Mouse (Mus musculus) stomach, embryonic 16.5 days (tissue): ENCODE measurements around the gene Ebf1. TPM values are rescaled to one million over a fixed set of nuclear protein-coding genes. Genes with fewer than 3 reads are reported as not detected.

Experiments
- ATAC-seq: fragments of 200-750 bp; cut with Nextera tagmentation; 2 replicates; pipeline ENCODE4 v1.8.0; 2017; ENCODE audit warnings: moderate number of reproducible peaks, moderate TSS enrichment; ENCODE audit not compliant: insufficient read depth, low FRiP score
- H3K27ac ChIP-seq: fragments of 300-500 bp; sonication (generic); 2 replicates; pipeline ENCODE4 v1.5.1; 2014; ENCODE audit warnings: low read length
- H3K27me3 ChIP-seq: fragments of 300-500 bp; sonication (generic); 2 replicates; pipeline ENCODE4 v1.6.1; 2014; ENCODE audit warnings: low read length, control low read depth, mixed read lengths; ENCODE audit not compliant: control insufficient read depth, insufficient read depth
- H3K36me3 ChIP-seq: fragments of 300-500 bp; sonication (generic); 2 replicates; pipeline ENCODE4 v1.6.1; 2014; ENCODE audit warnings: low read length; ENCODE audit not compliant: control insufficient read depth, insufficient read depth
- H3K4me1 ChIP-seq: fragments of 300-500 bp; sonication (generic); 2 replicates; pipeline ENCODE4 v1.6.1; 2014; ENCODE audit warnings: low read length, control low read depth, mixed read lengths; ENCODE audit not compliant: control insufficient read depth, insufficient read depth
- H3K4me2 ChIP-seq: fragments of 300-500 bp; sonication (generic); 2 replicates; pipeline ENCODE4 v1.6.1; 2014; ENCODE audit warnings: low read depth, low read length, mixed read lengths
- H3K4me3 ChIP-seq: fragments of 300-500 bp; sonication (generic); replicated peaks from 2 replicates; pipeline ENCODE4 v1.5.1; 2014; ENCODE audit warnings: mild to moderate bottlenecking, low read length
- H3K9ac ChIP-seq: fragments of 300-500 bp; sonication (generic); 2 replicates; pipeline ENCODE4 v1.6.1; 2014; ENCODE audit warnings: low read length
- H3K9me3 ChIP-seq: fragments of 300-500 bp; sonication (generic); replicated peaks from 2 replicates; pipeline ENCODE4 v1.6.1; 2016; ENCODE audit warnings: low read length, control low read depth; ENCODE audit not compliant: control insufficient read depth
- WGBS: fragments of 180-500 bp; shearing (Covaris S2); extraction: QIAGEN DNeasy Blood & Tissue Kit; methylation state at CpG from one replicate; pipeline ENCODE4 v1.1.7; 2014; 5-methylcytosine and 5-hydroxymethylcytosine counted together
- polyA plus RNA-seq: library from polyadenylated mRNA; unstranded; fragments of >200 nt; fragmentation: Nextera tagmentation; extraction: Ambion mirVana; gene quantifications from 2 replicates; pipeline ENCODE4 v1.2.1, GENCODE M21; 2015

Ebf1 gene
- polyA plus RNA-seq, 1 experiment from 2014 or later, result 12.4 TPM

DNA sequence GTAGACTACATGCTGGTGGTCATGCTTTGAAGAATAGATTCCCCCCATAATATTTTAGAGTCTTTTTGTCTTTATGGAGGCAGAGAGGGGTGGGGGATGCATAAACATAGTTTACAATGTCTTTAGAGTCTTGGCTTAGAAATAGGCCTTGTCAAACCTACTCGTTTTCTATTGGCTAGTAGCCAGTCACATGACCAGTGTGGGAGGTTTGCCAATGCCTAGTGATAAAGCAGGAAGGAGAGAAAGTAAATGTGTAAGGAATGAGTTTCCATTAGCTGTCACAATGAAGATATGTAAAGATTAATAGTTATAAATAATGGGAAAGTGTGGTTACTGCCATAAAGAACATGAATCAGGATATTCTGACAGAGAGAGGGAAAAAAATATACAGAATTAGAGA, 256.8 kb downstream of the Ebf1 start:
- no peaks in the 10 kb centered on the region for H3K4me1 ChIP-seq
- H3K9ac ChIP-seq, result no peak overlapping the region
- no peak overlapping the region for H3K4me2 ChIP-seq
- no peaks in the 10 kb centered on the region for H3K9me3 ChIP-seq
- WGBS, result 44% methylated on average over 1 of the region's 1 CpGs
- no peak overlapping the region for H3K4me3 ChIP-seq
- no peak for ATAC-seq
- H3K36me3 ChIP-seq, result no peaks in the 10 kb centered on the region
- H3K27me3 ChIP-seq, result no peaks in the 10 kb centered on the region
- no peak overlapping the region for H3K27ac ChIP-seq

DNA sequence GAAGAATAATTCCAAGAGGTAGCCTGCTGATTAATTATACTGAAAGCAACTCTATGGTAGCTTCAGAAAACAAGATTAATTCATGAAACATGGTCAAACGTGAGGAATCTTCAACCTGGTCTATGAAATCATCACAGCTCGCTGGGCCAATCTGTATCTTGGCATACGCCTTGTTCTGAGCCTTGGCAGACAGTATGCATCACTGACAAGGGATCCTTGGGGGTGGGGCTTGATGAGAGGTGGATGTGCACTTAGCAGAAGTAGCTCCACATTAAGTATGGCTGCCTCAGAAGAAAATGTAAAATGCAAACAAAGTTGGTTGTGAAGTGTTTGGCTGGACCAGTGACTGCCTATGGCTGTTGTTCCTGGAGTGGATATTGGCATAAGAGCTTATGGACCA, 258.1 kb downstream of the Ebf1 start:
- WGBS, result 57% methylated on average over 3 of the region's 3 CpGs
- no peak overlapping the region for H3K9ac ChIP-seq
- H3K27me3 ChIP-seq, result no peaks in the 10 kb centered on the region
- no peaks in the 10 kb centered on the region for H3K4me1 ChIP-seq
- no peak overlapping the region for H3K4me3 ChIP-seq
- H3K36me3 ChIP-seq, result no peaks in the 10 kb centered on the region
- no peaks in the 10 kb centered on the region for H3K9me3 ChIP-seq
- no peak for ATAC-seq
- H3K27ac ChIP-seq, result no peak overlapping the region
- H3K4me2 ChIP-seq, result no peak overlapping the region

- H3K4me1 ChIP-seq, result no peaks in the 10 kb centered on the region
- ATAC-seq, result no peak
- H3K4me2 ChIP-seq, result no peak overlapping the region
- 34% methylated on average over 9 of the region's 9 CpGs for WGBS
- no peaks in the 10 kb centered on the region for H3K36me3 ChIP-seq
- no peaks in the 10 kb centered on the region for H3K9me3 ChIP-seq
- no peaks in the 10 kb centered on the region for H3K27me3 ChIP-seq
- no peak overlapping the region for H3K27ac ChIP-seq
- H3K9ac ChIP-seq, result no peak overlapping the region
- H3K4me3 ChIP-seq, result no peak overlapping the region
Observed at GRCm38 (mm10) chr11:44881056-44881683, 264.1 kb downstream of the Ebf1 start.

GRCm38 (mm10) chr11:44882476-44882970, 265.4 kb downstream of the Ebf1 start:
- Histone ChIP-seq H3K27me3 (no peaks in the 10 kb centered on the region), H3K9me3 (no peaks in the 10 kb centered on the region), H3K9ac (no peak overlapping the region), H3K36me3 (no peaks in the 10 kb centered on the region), H3K4me2 (no peak overlapping the region), H3K4me1 (no peaks in the 10 kb centered on the region), H3K4me3 (no peak overlapping the region), H3K27ac (no peak overlapping the region)
- 74% methylated on average over 4 of the region's 4 CpGs for WGBS
- ATAC-seq, result no peak

DNA sequence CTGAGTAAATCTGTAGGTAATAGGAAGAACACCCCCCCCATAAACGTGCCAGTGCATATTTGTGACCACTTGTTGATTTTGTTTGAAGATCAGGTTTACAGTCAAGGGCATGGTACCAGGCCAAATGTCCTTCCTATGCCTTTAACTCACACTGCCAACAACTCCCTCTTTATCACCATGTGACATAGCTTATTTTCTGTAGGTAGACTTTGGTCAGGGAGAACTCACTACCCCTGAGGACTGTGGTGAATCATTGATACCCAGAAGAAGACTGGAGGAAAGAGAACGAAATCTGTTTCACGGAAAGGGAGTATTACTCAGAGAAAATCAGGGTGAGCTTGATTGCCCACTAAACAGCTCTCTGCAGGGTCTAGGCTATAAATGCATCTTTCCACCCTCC, 267.2 kb downstream of the Ebf1 start:
- ATAC-seq, result no peak
- Histone ChIP-seq H3K9me3 (no peaks in the 10 kb centered on the region), H3K36me3 (no peaks in the 10 kb centered on the region), H3K27me3 (no peaks in the 10 kb centered on the region), H3K4me1 (no peaks in the 10 kb centered on the region), H3K4me3 (no peak overlapping the region), H3K27ac (no peak overlapping the region), H3K4me2 (no peak overlapping the region), H3K9ac (no peak overlapping the region)
- 85% methylated on average over 3 of the region's 3 CpGs for WGBS

DNA sequence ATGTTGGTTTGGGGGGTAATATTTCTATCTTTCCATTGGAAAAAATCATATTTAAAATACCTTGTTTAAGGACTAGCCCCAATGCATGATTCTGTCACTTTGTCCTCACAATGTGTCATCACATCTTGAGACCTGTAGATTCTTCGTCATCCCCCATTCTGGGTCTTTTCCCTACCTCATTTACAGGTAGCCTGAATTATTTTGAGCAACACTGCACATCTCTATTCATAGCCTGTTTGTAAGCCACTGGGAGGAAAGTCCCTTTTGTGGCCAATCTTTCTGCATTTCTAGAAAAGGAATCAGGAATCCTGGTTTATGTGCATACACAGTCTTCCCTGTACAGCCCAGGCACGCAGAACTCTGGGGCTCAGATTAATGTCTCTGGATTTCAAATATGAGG, 269.8 kb downstream of the Ebf1 start:
- Histone ChIP-seq H3K9me3 (no peaks in the 10 kb centered on the region), H3K4me3 (no peak overlapping the region), H3K27ac (no peak overlapping the region), H3K9ac (no peak overlapping the region), H3K27me3 (no peaks in the 10 kb centered on the region), H3K4me1 (no peaks in the 10 kb centered on the region), H3K36me3 (no peaks in the 10 kb centered on the region), H3K4me2 (no peak overlapping the region)
- ATAC-seq, result no peak
- WGBS, result 84% methylated on average over 2 of the region's 2 CpGs

DNA sequence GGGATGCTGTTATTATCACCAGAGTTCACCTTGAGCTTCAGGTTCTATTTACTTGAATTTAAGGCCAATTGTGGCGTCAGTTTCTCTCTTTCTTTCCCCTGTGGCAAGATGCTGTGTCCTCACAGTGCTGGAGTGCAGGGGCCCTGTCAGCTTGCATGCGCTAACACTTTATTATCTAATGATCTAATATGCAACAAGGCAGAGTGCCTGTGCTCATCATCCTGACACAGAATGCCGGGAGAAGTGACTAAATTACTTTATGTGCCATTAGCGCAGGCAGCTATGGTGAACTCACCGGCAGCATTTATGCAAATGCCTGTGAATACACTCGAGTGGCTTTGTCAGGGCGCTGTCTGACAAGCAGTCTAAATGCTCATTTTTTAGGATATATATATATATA, 270.6 kb downstream of the Ebf1 start:
- H3K36me3 ChIP-seq, result no peaks in the 10 kb centered on the region
- no peak overlapping the region for H3K27ac ChIP-seq
- 84% methylated on average over 7 of the region's 7 CpGs for WGBS
- no peak for ATAC-seq
- no peak overlapping the region for H3K4me2 ChIP-seq
- no peaks in the 10 kb centered on the region for H3K27me3 ChIP-seq
- H3K9ac ChIP-seq, result no peak overlapping the region
- H3K9me3 ChIP-seq, result no peaks in the 10 kb centered on the region
- no peak overlapping the region for H3K4me3 ChIP-seq
- H3K4me1 ChIP-seq, result no peaks in the 10 kb centered on the region

- Histone ChIP-seq H3K4me1 (no peaks in the 10 kb centered on the region), H3K27me3 (no peaks in the 10 kb centered on the region), H3K9ac (no peak overlapping the region), H3K4me3 (no peak overlapping the region), H3K27ac (no peak overlapping the region), H3K9me3 (no peaks in the 10 kb centered on the region), H3K36me3 (no peaks in the 10 kb centered on the region), H3K4me2 (no peak overlapping the region)
- no peak for ATAC-seq
- WGBS, result 89% methylated on average over 4 of the region's 4 CpGs
Observed at GRCm38 (mm10) chr11:44888390-44888789, 271.3 kb downstream of the Ebf1 start.

- Histone ChIP-seq H3K4me3 (no peak overlapping the region), H3K27me3 (no peaks in the 10 kb centered on the region), H3K4me2 (no peak overlapping the region), H3K4me1 (no peaks in the 10 kb centered on the region), H3K36me3 (no peaks in the 10 kb centered on the region), H3K9ac (no peak overlapping the region), H3K9me3 (no peaks in the 10 kb centered on the region), H3K27ac (no peak overlapping the region)
- ATAC-seq, result no peak
- 56% methylated on average over 18 of the region's 18 CpGs for WGBS
Observed at GRCm38 (mm10) chr11:44892814-44893521, 275.9 kb downstream of the Ebf1 start.
